Mouse (Mus musculus): ENCODE measurements around the gene Sag.

GRCm38 (mm10) chr1:87893414-87893813 is 89.9 kb downstream of the Sag start:
- no peak for TF ChIP-seq CTCF (IDR thresholded peaks at IDR 0.05; ENCODE audit: low read depth)
- TF ChIP-seq EP300 (optimal IDR thresholded peaks at IDR 0.05) = no peak

Data from stomach, postnatal 0 days (tissue).